Mouse (Mus musculus): ENCODE measurements at regions not wholly inside any gene's neighbourhood (a gene's known extent, or its start where the extent isn't known, plus 50 kb on each side); places are given as distances from the start of the nearest gene placed in this dataset.

- no peaks in the 10 kb centered on the region for H3K9me3 ChIP-seq (replicated peaks; ENCODE audit: insufficient read depth, low read length)
- H3K27ac ChIP-seq (ENCODE audit: control insufficient read depth, low read depth, low read length): no peak overlapping the region
- TF ChIP-seq USF2 (IDR thresholded peaks at IDR 0.05; ENCODE audit: borderline replicate concordance in 1 of 2, insufficient read depth in 1 of 2, low read depth in 1 of 2, low read length in 2 of 2) (no peak), KAT2A (conservative IDR thresholded peaks at IDR 0.05; ENCODE audit: low read depth, low read length) (no peak), POLR2A (IDR thresholded peaks at IDR 0.05; ENCODE audit: control insufficient read depth in 1 of 2, insufficient read depth in 1 of 2, low read depth in 1 of 2, low read length in 2 of 2, poor library complexity in 1 of 2) (no peak), USF1 (IDR thresholded peaks at IDR 0.05; ENCODE audit: low read depth, low read length) (no peak), MEF2A (IDR thresholded peaks at IDR 0.05; ENCODE audit: extremely low read depth, insufficient replicate concordance, low read depth, low read length, poor library complexity, severe bottlenecking) (no peak), TBP (IDR thresholded peaks at IDR 0.05; ENCODE audit: low read depth, low read length) (no peak), HCFC1 (IDR thresholded peaks at IDR 0.05; ENCODE audit: low read depth, low read length) (no peak)
- no peaks in the 10 kb centered on the region for H3K27me3 ChIP-seq (ENCODE audit: control insufficient read depth in 1 of 2, insufficient read depth in 2 of 2, low read length in 2 of 2)
- H3K79me2 ChIP-seq (ENCODE audit: control insufficient read depth, insufficient read depth, low read length, poor library complexity): no peaks in the 10 kb centered on the region
- H3K9ac ChIP-seq (ENCODE audit: control insufficient read depth, low read depth, low read length, poor library complexity, severe bottlenecking): no peak overlapping the region
- H3K36me3 ChIP-seq (ENCODE audit: control insufficient read depth in 1 of 2, insufficient read depth in 2 of 2, low read length in 2 of 2): no peaks in the 10 kb centered on the region
- H3K4me3 ChIP-seq (ENCODE audit: control insufficient read depth in 1 of 2, insufficient read depth in 1 of 2, low read depth in 2 of 2, low read length in 2 of 2): no peak overlapping the region
- H3K4me1 ChIP-seq (ENCODE audit: control insufficient read depth in 1 of 2, insufficient read depth in 2 of 2, low read length in 2 of 2): no peaks in the 10 kb centered on the region
- no peak for DNase-seq (ENCODE audit: low read depth, low spot score)
Measured at GRCm38 (mm10) chr16:49578976-49579375, 120.1 kb upstream of the Ift57 start.

GRCm38 (mm10) chr16:49580708-49581107, 118.3 kb upstream of the Ift57 start:
- Histone ChIP-seq H3K4me3 (ENCODE audit: control insufficient read depth in 1 of 2, insufficient read depth in 1 of 2, low read depth in 2 of 2, low read length in 2 of 2) (no peak overlapping the region), H3K36me3 (ENCODE audit: control insufficient read depth in 1 of 2, insufficient read depth in 2 of 2, low read length in 2 of 2) (no peaks in the 10 kb centered on the region), H3K79me2 (ENCODE audit: control insufficient read depth, insufficient read depth, low read length, poor library complexity) (no peaks in the 10 kb centered on the region), H3K9ac (ENCODE audit: control insufficient read depth, low read depth, low read length, poor library complexity, severe bottlenecking) (no peak overlapping the region), H3K27ac (ENCODE audit: control insufficient read depth, low read depth, low read length) (no peak overlapping the region), H3K4me1 (ENCODE audit: control insufficient read depth in 1 of 2, insufficient read depth in 2 of 2, low read length in 2 of 2) (no peaks in the 10 kb centered on the region), H3K27me3 (ENCODE audit: control insufficient read depth in 1 of 2, insufficient read depth in 2 of 2, low read length in 2 of 2) (peaks cover 0 to 2% of the 10 kb centered on the region in 2 experiments; a peak in 1 of 4 replicates), H3K9me3 (replicated peaks; ENCODE audit: insufficient read depth, low read length) (no peaks in the 10 kb centered on the region)
- DNase-seq (ENCODE audit: low read depth, low spot score): no peak
- no peak for TF ChIP-seq NRF1 (IDR thresholded peaks at IDR 0.05; ENCODE audit: insufficient read depth, low read depth, low read length, poor library complexity, severe bottlenecking)
- TF ChIP-seq E2F4 (IDR thresholded peaks at IDR 0.05; ENCODE audit: borderline replicate concordance, low read depth, low read length): no peak
- TF ChIP-seq TAL1 (IDR thresholded peaks at IDR 0.05; ENCODE audit: low read length): no peak
- no peak for TF ChIP-seq MAZ (IDR thresholded peaks at IDR 0.05; ENCODE audit: low read depth, low read length)
- no peak for TF ChIP-seq KAT2A (conservative IDR thresholded peaks at IDR 0.05; ENCODE audit: low read depth, low read length)
- no peak for TF ChIP-seq MYC (IDR thresholded peaks at IDR 0.05; ENCODE audit: low read depth, low read length)
- TF ChIP-seq CTCF (IDR thresholded peaks at IDR 0.05 in 2 of 3, conservative IDR thresholded peaks at IDR 0.05 in 1 of 3; ENCODE audit: control insufficient read depth in 1 of 3, insufficient read depth in 1 of 3, low read depth in 2 of 3, low read length in 3 of 3, poor library complexity in 1 of 3, severe bottlenecking in 1 of 3): no peak
- TF ChIP-seq POLR2A (IDR thresholded peaks at IDR 0.05; ENCODE audit: control insufficient read depth in 1 of 2, insufficient read depth in 1 of 2, low read depth in 1 of 2, low read length in 2 of 2, poor library complexity in 1 of 2): no peak
- TF ChIP-seq MEF2A (IDR thresholded peaks at IDR 0.05; ENCODE audit: extremely low read depth, insufficient replicate concordance, low read depth, low read length, poor library complexity, severe bottlenecking): no peak
- TF ChIP-seq MAX (IDR thresholded peaks at IDR 0.05; ENCODE audit: low read length): no peak
- TF ChIP-seq SMC3 (IDR thresholded peaks at IDR 0.05; ENCODE audit: low read depth, low read length): no peak
- no peak for TF ChIP-seq TCF12 (IDR thresholded peaks at IDR 0.05; ENCODE audit: low read depth, low read length)
- TF ChIP-seq ELF1 (IDR thresholded peaks at IDR 0.05; ENCODE audit: low read depth, low read length): no peak

All from MEL (cell line).